Comparison of ENCODE assay signal across 17 mouse cellular contexts in the genomic region with DNA sequence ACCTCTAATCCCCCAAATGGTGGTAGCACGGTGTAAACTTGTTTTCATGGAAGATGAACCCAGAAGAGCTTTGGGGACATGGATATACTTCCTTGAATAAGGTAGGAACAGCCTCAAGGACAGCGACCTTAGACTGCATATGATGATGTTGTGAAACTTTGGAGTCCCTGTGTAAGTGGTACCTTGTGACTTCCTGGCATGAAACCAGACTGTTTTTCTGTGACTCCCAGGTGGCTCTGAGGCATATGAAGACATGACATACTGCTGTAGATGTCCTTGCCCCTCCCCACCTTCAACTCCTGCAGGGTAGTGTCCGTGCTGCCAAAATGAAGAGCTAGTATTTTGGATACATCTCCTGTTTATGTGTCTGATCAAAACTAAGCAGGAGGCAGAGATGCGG.
"Had no signal": no experiment of that assay in that cellular context is flagged by ENCODE, and none has a peak within 500 bp of the region (broad histone marks: within the 10 kb centered on the region; RNA-seq: fewer than 3 reads in every experiment).

No protein-coding gene starts in this region.

- H3K9ac ChIP-seq: neural tube, embryonic 12.5 days; neural tube, embryonic 13.5 days; neural tube, embryonic 15.5 days; stomach, embryonic 15.5 days had no signal

- DNase-seq: retina, postnatal 1 day; right cerebral cortex, adult 18-20 months; right cerebral cortex, postnatal 14 days; right cerebral cortex, postnatal 25 days; right cerebral cortex, postnatal 4 days; spleen, adult 18-20 months; thymus, adult 18-20 months; thymus, adult 2 months; thymus, postnatal 14 days; thymus, postnatal 25 days; thymus, postnatal 36 days; thymus, postnatal 4 days had no signal

- H3K4me2 ChIP-seq: neural tube, embryonic 12.5 days; neural tube, embryonic 13.5 days; neural tube, embryonic 15.5 days; stomach, embryonic 15.5 days had no signal

- H3K4me1 ChIP-seq: neural tube, embryonic 12.5 days; neural tube, embryonic 13.5 days; neural tube, embryonic 15.5 days; stomach, embryonic 15.5 days had no signal

- H3K9me3 ChIP-seq: neural tube, embryonic 12.5 days; neural tube, embryonic 13.5 days; neural tube, embryonic 15.5 days; stomach, embryonic 15.5 days had no signal

- H3K27me3 ChIP-seq: neural tube, embryonic 12.5 days; neural tube, embryonic 13.5 days; neural tube, embryonic 15.5 days; stomach, embryonic 15.5 days had no signal

- H3K36me3 ChIP-seq: neural tube, embryonic 12.5 days; neural tube, embryonic 13.5 days; neural tube, embryonic 15.5 days; stomach, embryonic 15.5 days had no signal

- H3K4me3 ChIP-seq: neural tube, embryonic 12.5 days; neural tube, embryonic 13.5 days; neural tube, embryonic 15.5 days; stomach, embryonic 15.5 days had no signal

- H3K27ac ChIP-seq: neural tube, embryonic 12.5 days; neural tube, embryonic 13.5 days; neural tube, embryonic 15.5 days; stomach, embryonic 15.5 days; stomach, postnatal 0 days had no signal
